Mouse (Mus musculus) G1E-ER4 (cell line): ENCODE data around the gene Gm13691. TPM values are rescaled to one million over a fixed set of nuclear protein-coding genes. Genes with fewer than 3 reads are reported as not detected.
"Not testable (repeated sequence)": the region's sequence is repeated elsewhere in the genome, so short reads cannot be mapped to it uniquely, and the experiment has no call there.

ENCODE experiments used
- GATA1 ChIP-seq: IDR thresholded peaks from one replicate; pipeline ENCODE4 v1.8.0; 2012; ENCODE audit warnings: low read length, inconsistent platforms
- polyA plus RNA-seq: library from polyadenylated mRNA; stranded (reverse); fragments of >175 nt; gene quantifications from 2 replicates; pipeline ENCODE4 v1.2.3, GENCODE M21; 2012

Gene Gm13691
- not detected in 2 replicates for polyA plus RNA-seq

DNA sequence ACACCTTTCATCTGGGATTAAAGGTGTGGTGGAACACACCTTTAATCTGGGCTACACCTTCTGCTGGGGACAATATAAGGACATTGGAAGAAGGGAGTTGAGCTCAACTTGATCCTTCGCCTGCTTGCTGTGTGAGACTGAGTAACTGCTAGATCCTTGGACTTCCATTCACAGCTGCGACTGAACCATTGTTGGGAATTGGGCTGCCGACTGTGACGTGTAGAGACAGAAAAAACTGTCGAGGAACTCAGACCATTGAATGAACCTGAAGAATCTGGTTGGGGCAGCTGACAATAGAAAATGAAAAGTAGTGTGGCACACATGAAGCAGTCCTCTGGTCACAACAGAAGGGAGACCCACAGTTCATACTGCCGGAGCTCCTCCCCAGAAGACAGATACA is at the start of gene Gm13691:
TSS of gene Gm13691 (plus strand) at position 301 of the 400 bp plus-strand sequence.
- TF ChIP-seq GATA1 = not testable (repeated sequence)

GRCm38 (mm10) chr2:83940931-83941361 is 49.4 kb upstream of the Gm13691 start, which contains the start of gene Zswim2:
Gene Zswim2, minus strand, starts transcription at chr2:83941228.
- TF ChIP-seq GATA1 = no peak

GRCm38 (mm10) chr2:83941378-83941777 is 49.0 kb upstream of the Gm13691 start:
- TF ChIP-seq GATA1 = no peak

DNA sequence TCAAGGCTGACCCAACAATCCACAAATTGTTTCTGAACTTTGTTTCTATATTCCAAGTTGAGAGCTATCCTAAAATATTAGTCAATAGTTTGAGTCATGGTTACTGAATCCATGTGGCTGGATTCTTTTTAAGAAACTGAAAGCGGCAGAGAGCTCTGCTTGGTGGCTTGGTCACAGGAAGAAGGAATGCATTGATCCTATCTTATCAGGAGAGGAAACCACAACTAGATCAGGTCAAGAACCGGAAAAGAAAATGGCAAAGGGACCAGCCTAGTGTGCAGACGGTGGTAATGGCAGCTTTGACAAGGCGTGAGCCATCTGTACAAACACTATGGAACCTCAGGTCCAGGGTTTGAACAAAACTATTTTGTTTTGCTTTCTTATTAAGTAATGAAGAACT is 48.6 kb upstream of the Gm13691 start:
- TF ChIP-seq GATA1 = no peak

GRCm38 (mm10) chr2:83955393-83955792 is 35.0 kb upstream of the Gm13691 start, which contains the start of gene Gm13698:
Gene Gm13698, plus strand, starts transcription at chr2:83955693.
- TF ChIP-seq GATA1 = not testable (repeated sequence)

- not testable (repeated sequence) for TF ChIP-seq GATA1
Observed at GRCm38 (mm10) chr2:83961203-83961602, 29.1 kb upstream of the Gm13691 start, which contains the start of gene Gm13693. Gene Gm13693, plus strand, starts transcription at chr2:83961503.

- TF ChIP-seq GATA1 = not testable (repeated sequence)
Observed at GRCm38 (mm10) chr2:83967013-83967412, 23.3 kb upstream of the Gm13691 start, which contains the start of gene Gm13695. Gene Gm13695, plus strand, starts transcription at chr2:83967313.

- not testable (repeated sequence) for TF ChIP-seq GATA1
Observed at GRCm38 (mm10) chr2:83972823-83973222, 17.5 kb upstream of the Gm13691 start, which contains the start of gene Gm13696. Gene Gm13696, plus strand, starts transcription at chr2:83973123.

DNA sequence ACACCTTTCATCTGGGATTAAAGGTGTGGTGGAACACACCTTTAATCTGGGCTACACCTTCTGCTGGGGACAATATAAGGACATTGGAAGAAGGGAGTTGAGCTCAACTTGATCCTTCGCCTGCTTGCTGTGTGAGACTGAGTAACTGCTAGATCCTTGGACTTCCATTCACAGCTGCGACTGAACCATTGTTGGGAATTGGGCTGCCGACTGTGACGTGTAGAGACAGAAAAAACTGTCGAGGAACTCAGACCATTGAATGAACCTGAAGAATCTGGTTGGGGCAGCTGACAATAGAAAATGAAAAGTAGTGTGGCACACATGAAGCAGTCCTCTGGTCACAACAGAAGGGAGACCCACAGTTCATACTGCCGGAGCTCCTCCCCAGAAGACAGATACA is 11.7 kb upstream of the Gm13691 start, which contains the start of gene Gm13694:
TSS of gene Gm13694 (plus strand) at position 301 of the 400 bp plus-strand sequence.
- not testable (repeated sequence) for TF ChIP-seq GATA1

DNA sequence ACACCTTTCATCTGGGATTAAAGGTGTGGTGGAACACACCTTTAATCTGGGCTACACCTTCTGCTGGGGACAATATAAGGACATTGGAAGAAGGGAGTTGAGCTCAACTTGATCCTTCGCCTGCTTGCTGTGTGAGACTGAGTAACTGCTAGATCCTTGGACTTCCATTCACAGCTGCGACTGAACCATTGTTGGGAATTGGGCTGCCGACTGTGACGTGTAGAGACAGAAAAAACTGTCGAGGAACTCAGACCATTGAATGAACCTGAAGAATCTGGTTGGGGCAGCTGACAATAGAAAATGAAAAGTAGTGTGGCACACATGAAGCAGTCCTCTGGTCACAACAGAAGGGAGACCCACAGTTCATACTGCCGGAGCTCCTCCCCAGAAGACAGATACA is 5.9 kb upstream of the Gm13691 start, which contains the start of gene Gm13697:
TSS of gene Gm13697 (plus strand) at position 301 of the 400 bp plus-strand sequence.
- TF ChIP-seq GATA1 = not testable (repeated sequence)

DNA sequence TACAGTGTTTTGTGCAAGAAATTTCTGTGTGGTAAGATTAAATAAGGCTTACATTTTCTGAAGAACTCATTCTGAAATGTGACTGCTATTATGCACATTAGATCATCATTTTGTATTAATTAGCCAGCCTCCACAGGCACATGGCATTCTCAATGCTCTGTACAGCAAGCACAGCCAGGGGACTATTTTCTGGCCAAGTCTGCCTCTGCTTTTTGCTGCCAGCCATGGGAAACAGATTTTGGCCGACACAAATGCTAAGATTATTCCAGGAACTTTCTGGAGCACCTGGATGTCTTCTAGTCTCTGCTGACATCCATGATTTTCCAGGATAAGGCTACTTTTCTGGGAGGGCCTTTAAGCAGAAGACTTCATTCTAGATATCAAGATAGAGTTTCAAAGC is 18.6 kb downstream of the Gm13691 start:
- TF ChIP-seq GATA1 = no peak

GRCm38 (mm10) chr2:84009818-84010217 is 19.5 kb downstream of the Gm13691 start:
- peak; percentile 26 for TF ChIP-seq GATA1

DNA sequence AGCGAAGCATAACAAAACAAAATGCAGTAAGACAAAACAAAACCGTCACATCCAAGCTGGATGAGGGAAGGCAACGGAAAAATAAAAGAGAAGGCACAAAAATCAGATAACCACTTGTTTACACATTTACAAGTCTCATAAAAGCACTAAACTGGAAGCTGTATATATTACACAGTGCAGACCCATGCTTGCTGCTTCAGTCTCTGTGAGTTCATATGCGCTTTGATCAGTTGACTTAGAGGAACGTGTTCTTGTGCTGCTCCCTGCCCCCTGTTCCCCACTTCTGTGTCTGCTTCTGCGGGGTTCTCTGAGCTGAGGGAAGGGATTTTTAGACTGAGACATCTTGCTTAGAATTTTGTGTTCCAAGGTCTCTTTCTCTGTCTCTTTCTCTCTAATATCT is 24.2 kb downstream of the Gm13691 start:
- TF ChIP-seq GATA1 = no peak

DNA sequence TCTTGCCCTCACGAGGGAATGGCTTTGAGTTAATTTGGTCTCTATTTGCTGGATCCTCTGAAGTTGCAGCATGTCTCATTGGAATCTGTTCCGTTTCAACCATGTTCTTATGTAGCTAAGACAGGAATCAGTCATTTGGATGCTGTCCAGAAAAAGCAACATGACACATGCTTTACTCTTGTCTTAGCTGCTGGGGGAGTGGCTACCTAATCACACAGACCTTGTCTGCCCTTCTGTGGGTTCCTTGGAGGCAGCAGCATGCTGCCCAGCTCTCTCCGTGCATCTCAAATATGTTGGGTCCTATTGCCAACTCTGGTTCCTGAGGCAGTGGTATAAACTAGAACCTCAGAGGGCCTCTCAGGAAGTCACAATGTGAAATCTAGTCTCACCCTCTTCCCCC is 28.0 kb downstream of the Gm13691 start:
- no peak for TF ChIP-seq GATA1

DNA sequence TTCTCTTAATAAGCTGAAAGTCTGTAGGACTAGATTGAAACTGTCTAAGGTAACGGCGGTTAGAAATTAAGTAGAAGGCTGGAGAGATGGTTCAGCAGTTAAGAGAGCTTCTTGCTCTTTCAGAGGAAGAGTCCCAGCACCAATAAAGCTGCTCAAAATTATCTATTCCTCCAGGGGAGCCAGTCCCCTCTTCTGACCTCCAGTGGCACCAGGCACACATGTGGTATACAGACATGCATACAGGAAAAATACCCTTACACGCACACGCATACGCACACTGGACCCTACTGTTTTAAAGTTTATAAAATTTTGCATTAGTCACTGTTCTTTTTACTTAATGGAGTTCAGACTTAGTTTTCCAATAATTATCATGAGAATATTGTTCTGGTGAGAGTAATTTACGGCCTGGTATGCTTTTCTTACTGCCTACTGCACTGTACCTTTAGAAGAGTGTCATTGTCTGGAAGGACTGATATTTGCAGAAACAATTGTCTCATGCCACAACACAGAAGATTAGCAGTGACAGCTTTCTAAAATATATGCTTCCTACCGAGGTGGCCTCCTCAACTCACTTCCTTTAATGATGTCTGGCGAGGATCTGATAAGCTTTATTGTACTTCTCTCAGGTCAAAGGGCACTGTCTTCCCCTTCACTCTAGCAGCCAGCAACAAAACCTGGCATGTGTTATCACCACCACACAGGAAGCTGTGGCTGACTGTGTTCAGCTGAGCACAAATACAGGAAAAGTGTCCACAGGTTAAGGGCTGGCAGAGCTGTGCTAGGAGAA is 29.4 kb downstream of the Gm13691 start:
- peak; percentile 76 for TF ChIP-seq GATA1

- TF ChIP-seq GATA1 = no peak
Observed at GRCm38 (mm10) chr2:84021930-84022329, 31.6 kb downstream of the Gm13691 start.
